14 mouse cellular contexts compared by ENCODE assay signal in genomic region chr1:194226550-194227160, GRCm38 (mm10).
A peak's percentile ranks its signal among the peaks of the same experiment; 100 is the strongest.
DNase-seq lines count a peak whose midpoint lies in the region; ATAC-seq lines count a peak whose summit lies in the region.
"Had no signal": no experiment of that assay in that cellular context is flagged by ENCODE, and none has a peak within 500 bp of the region (broad histone marks: within the 10 kb centered on the region; RNA-seq: fewer than 3 reads in every experiment).

No protein-coding gene starts in this region.

- no peaks in the 10 kb centered on the region for H3K27me3 ChIP-seq in forebrain, embryonic 10.5 days (ENCODE audit: poor library complexity, severe bottlenecking)
- no peaks in the 10 kb centered on the region for H3K27me3 ChIP-seq in hindbrain, embryonic 16.5 days (replicated peaks; ENCODE audit: control insufficient read depth, insufficient read depth, low read length)
- no peaks in the 10 kb centered on the region for H3K27me3 ChIP-seq in neural tube, embryonic 14.5 days (ENCODE audit: control insufficient read depth, insufficient read depth, low read length)
- no peaks in the 10 kb centered on the region; the same call in 1 of the 2 replicates for H3K27me3 ChIP-seq in kidney, embryonic 14.5 days (ENCODE audit: control insufficient read depth, insufficient read depth, low read length)
- H3K27me3 ChIP-seq: megakaryocyte, embryonic 14.5 days had no signal

- peaks cover 58% of the 10 kb centered on the region for H3K4me1 ChIP-seq in forebrain, embryonic 10.5 days
- peaks cover 32% of the 10 kb centered on the region for H3K4me1 ChIP-seq in hindbrain, embryonic 16.5 days (ENCODE audit: control insufficient read depth, insufficient read depth, low read depth, low read length)
- peaks cover 47% of the 10 kb centered on the region for H3K4me1 ChIP-seq in neural tube, embryonic 14.5 days (ENCODE audit: control insufficient read depth, insufficient read depth, low read length)
- H3K4me1 ChIP-seq in kidney, embryonic 14.5 days (ENCODE audit: control insufficient read depth, insufficient read depth, low read length) = no peaks in the 10 kb centered on the region; the same call in 1 of the 2 replicates
- H3K4me1 ChIP-seq: megakaryocyte, embryonic 14.5 days had no signal

- WGBS in forebrain, embryonic 10.5 days = 26% methylated on average over 6 of the region's 6 CpGs
- WGBS in hindbrain, embryonic 16.5 days = 14% methylated on average over 6 of the region's 6 CpGs
- WGBS in neural tube, embryonic 14.5 days = 15% methylated on average over 6 of the region's 6 CpGs
- 30% methylated on average over 6 of the region's 6 CpGs for WGBS in kidney, embryonic 14.5 days

- DNase-seq in layer of hippocampus, postnatal 14 days (ENCODE audit: low spot score in 2 of 2) = peak; percentile 17 to 33
- no peak for DNase-seq in layer of hippocampus, postnatal 25 days (ENCODE audit: extremely low spot score in 1 of 2, low spot score in 1 of 2)
- DNase-seq in forebrain, embryonic 10.5 days (ENCODE audit: extremely low spot score, low spot score) = peak; percentile 27
- DNase-seq in left cerebral cortex, adult 11 months (ENCODE audit: low spot score) = no peak
- DNase-seq in gastrocnemius, postnatal 4 days (ENCODE audit: low spot score in 2 of 2) = no peak
- DNase-seq: cerebellum, postnatal 25 days; kidney, adult 2 months; right cerebral cortex, postnatal 14 days had no signal

- no peak overlapping the region; the same call in 1 of the 2 replicates for H3K4me2 ChIP-seq in hindbrain, embryonic 16.5 days (ENCODE audit: low read length)
- peak overlapping the region; percentile 11; the same call in 1 of the 2 replicates for H3K4me2 ChIP-seq in neural tube, embryonic 14.5 days (ENCODE audit: low read depth, low read length)
- no peak overlapping the region for H3K4me2 ChIP-seq in kidney, embryonic 14.5 days (replicated peaks; ENCODE audit: low read depth, low read length)
- H3K4me2 ChIP-seq: heart, embryonic 13.5 days had no signal

- H3K36me3 ChIP-seq in forebrain, embryonic 10.5 days (replicated peaks) = no peaks in the 10 kb centered on the region
- H3K36me3 ChIP-seq in hindbrain, embryonic 16.5 days (ENCODE audit: control insufficient read depth, insufficient read depth, low read length) = no peaks in the 10 kb centered on the region
- no peaks in the 10 kb centered on the region for H3K36me3 ChIP-seq in neural tube, embryonic 14.5 days (ENCODE audit: control insufficient read depth, insufficient read depth, low read length)
- no peaks in the 10 kb centered on the region for H3K36me3 ChIP-seq in kidney, embryonic 14.5 days (ENCODE audit: control insufficient read depth, insufficient read depth, low read length)
- H3K36me3 ChIP-seq: heart, embryonic 13.5 days had no signal

- H3K9me3 ChIP-seq in forebrain, embryonic 10.5 days = no peaks in the 10 kb centered on the region
- H3K9me3 ChIP-seq in hindbrain, embryonic 16.5 days (ENCODE audit: control insufficient read depth, low read length) = no peaks in the 10 kb centered on the region
- H3K9me3 ChIP-seq in neural tube, embryonic 14.5 days (ENCODE audit: control insufficient read depth, low read length) = no peaks in the 10 kb centered on the region
- H3K9me3 ChIP-seq in kidney, embryonic 14.5 days (ENCODE audit: control insufficient read depth, low read length) = no peaks in the 10 kb centered on the region
- H3K9me3 ChIP-seq: heart, embryonic 13.5 days; megakaryocyte, embryonic 14.5 days had no signal

- H3K27ac ChIP-seq in forebrain, embryonic 10.5 days = peak overlapping the region; percentile 84
- H3K27ac ChIP-seq in hindbrain, embryonic 16.5 days (ENCODE audit: low read depth, low read length) = peak overlapping the region; percentile 71; the same call in 1 of the 2 replicates
- H3K27ac ChIP-seq in neural tube, embryonic 14.5 days (ENCODE audit: low read depth, low read length) = peak overlapping the region; percentile 75
- H3K27ac ChIP-seq in kidney, embryonic 14.5 days (ENCODE audit: low read depth, low read length) = no peak overlapping the region
- H3K27ac ChIP-seq: heart, embryonic 13.5 days; liver, embryonic 14.5 days had no signal

- no peak overlapping the region for H3K4me3 ChIP-seq in forebrain, embryonic 10.5 days
- H3K4me3 ChIP-seq in hindbrain, embryonic 16.5 days (ENCODE audit: low read length) = no peak overlapping the region
- no peak overlapping the region for H3K4me3 ChIP-seq in neural tube, embryonic 14.5 days (ENCODE audit: low read depth, low read length)
- no peak overlapping the region for H3K4me3 ChIP-seq in kidney, embryonic 14.5 days (ENCODE audit: low read length)
- H3K4me3 ChIP-seq: heart, embryonic 13.5 days; megakaryocyte, embryonic 14.5 days had no signal

- peak overlapping the region; percentile 19; the same call in 1 of the 2 replicates for H3K9ac ChIP-seq in hindbrain, embryonic 16.5 days (ENCODE audit: low read depth, low read length)
- H3K9ac ChIP-seq in neural tube, embryonic 14.5 days (replicated peaks; ENCODE audit: low read depth, low read length) = no peak overlapping the region
- H3K9ac ChIP-seq in kidney, embryonic 14.5 days (ENCODE audit: low read depth, low read length) = no peak overlapping the region
- H3K9ac ChIP-seq: heart, embryonic 13.5 days; liver, embryonic 14.5 days had no signal

- ATAC-seq in hindbrain, embryonic 16.5 days = peak; percentile 66
- ATAC-seq in neural tube, embryonic 14.5 days (ENCODE audit: low read depth) = peak; percentile 67; the same call in 1 of the 2 replicates
- no peak for ATAC-seq in kidney, embryonic 14.5 days (ENCODE audit: low FRiP score, low TSS enrichment)

Comparison
In these comparisons a context has a peak if more than half of its experiments do, and no peak if none do; other contexts are left out.
1. DNase-seq: peak in layer of hippocampus, postnatal 14 days (2 of 2) and forebrain, embryonic 10.5 days (single experiment); none in layer of hippocampus, postnatal 25 days (0 of 2), left cerebral cortex, adult 11 months (single experiment) and gastrocnemius, postnatal 4 days (0 of 2).